Mouse (Mus musculus): ENCODE results near the gene Dbr1.

- TF ChIP-seq POLR2A (IDR thresholded peaks at IDR 0.05; ENCODE audit: low read depth, low read length) = no peak
- no peak for TF ChIP-seq CTCF (IDR thresholded peaks at IDR 0.05; ENCODE audit: extremely low read depth, insufficient read depth, insufficient read length, insufficient replicate concordance)
These were observed 46.4 kb downstream of the Dbr1 start for GRCm38 (mm10) chr9:99622034-99622433.
